Mouse (Mus musculus): ENCODE measurements at regions not wholly inside any gene's neighbourhood (a gene's known extent, or its start where the extent isn't known, plus 50 kb on each side); places are given as distances from the start of the nearest gene placed in this dataset.

GRCm38 (mm10) chr12:71370091-71370490 is 60.4 kb downstream of the Dact1 start:
- Histone ChIP-seq H3K9me3 (no peaks in the 10 kb centered on the region), H3K4me2 (replicated peaks) (no peak overlapping the region), H3K27me3 (no peaks in the 10 kb centered on the region), H3K27ac (no peak overlapping the region), H3K4me3 (no peak overlapping the region), H3K9ac (no peak overlapping the region), H3K4me1 (peaks cover 17% of the 10 kb centered on the region), H3K36me3 (no peaks in the 10 kb centered on the region)
- ATAC-seq (ENCODE audit: insufficient number of reproducible peaks, insufficient read depth, low FRiP score, low TSS enrichment), result no peak
- 56% methylated on average over 5 of the region's 5 CpGs for WGBS

DNA sequence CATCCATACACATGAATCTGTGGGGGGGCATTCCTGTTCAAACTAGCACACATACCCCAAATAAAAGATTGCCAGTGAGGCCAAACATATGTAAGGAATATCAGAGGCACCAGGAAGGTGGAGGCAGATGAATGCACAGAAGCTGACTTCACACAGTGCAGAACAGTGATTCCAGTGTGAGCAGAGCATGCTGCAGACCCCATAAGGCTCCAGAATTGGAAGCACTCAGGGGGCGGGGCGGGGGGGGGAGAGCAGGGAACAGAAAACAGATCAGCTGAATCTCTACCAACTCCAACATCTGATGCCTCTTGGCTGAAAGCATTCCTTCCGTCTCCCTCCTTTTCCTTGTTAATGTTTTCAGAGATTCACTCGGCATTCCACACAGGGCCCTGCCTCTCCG is 62.3 kb downstream of the Dact1 start:
- WGBS, result 51% methylated on average over 5 of the region's 5 CpGs
- Histone ChIP-seq H3K9ac (no peak overlapping the region), H3K27me3 (no peaks in the 10 kb centered on the region), H3K36me3 (no peaks in the 10 kb centered on the region), H3K4me1 (peaks cover 17% of the 10 kb centered on the region), H3K27ac (no peak overlapping the region), H3K4me2 (replicated peaks) (no peak overlapping the region), H3K4me3 (no peak overlapping the region), H3K9me3 (no peaks in the 10 kb centered on the region)
- ATAC-seq (ENCODE audit: insufficient number of reproducible peaks, insufficient read depth, low FRiP score, low TSS enrichment), result no peak

DNA sequence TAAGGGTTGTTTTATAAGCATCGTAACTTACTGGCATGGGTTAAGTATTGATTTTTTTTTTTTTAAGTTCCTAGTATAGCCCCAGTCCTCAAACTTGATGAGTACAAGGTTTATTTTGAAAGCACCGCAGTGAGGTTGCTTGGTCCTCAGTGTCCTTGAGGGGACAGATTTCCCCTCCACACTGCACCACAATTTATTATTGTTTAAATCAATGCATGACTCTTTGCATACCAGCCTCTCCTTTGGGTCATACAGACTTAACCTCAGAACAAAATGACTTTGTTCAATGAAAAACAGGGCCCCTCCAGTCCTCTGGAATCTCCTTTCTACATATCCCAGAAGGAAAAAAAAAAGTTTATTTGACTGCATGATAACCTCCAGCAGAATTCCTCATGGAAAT is 63.9 kb downstream of the Dact1 start:
- ATAC-seq (ENCODE audit: insufficient number of reproducible peaks, insufficient read depth, low FRiP score, low TSS enrichment), result no peak
- H3K9me3 ChIP-seq, result no peaks in the 10 kb centered on the region
- H3K27ac ChIP-seq, result no peak overlapping the region
- peaks cover 17% of the 10 kb centered on the region for H3K4me1 ChIP-seq
- 33% methylated on average over 2 of the region's 2 CpGs for WGBS
- no peak overlapping the region for H3K9ac ChIP-seq
- no peaks in the 10 kb centered on the region for H3K36me3 ChIP-seq
- H3K4me2 ChIP-seq (replicated peaks), result no peak overlapping the region
- H3K4me3 ChIP-seq, result no peak overlapping the region
- H3K27me3 ChIP-seq, result no peaks in the 10 kb centered on the region

DNA sequence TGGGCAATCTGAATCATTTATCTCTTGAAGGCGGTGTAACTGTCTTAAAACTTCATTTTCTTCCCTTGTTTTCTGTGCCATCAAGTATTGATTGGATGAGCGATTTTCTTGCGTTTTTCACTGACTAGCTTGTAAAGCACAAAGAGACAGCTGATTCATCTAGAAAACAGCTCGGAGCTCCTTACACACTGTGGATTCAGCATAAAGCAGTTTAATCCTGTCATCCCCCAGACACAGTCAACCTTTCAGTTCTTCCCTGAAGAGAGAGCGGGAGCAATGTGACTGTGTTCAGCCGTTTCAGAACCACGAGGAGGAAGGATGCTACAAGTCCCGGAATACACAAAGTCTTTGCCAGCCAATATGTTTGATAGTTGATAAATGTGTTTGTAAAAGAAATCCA is 66.8 kb downstream of the Dact1 start:
- Histone ChIP-seq H3K9me3 (no peaks in the 10 kb centered on the region), H3K4me1 (peaks cover 13% of the 10 kb centered on the region), H3K4me2 (replicated peaks) (no peak overlapping the region), H3K9ac (no peak overlapping the region), H3K27ac (no peak overlapping the region), H3K36me3 (no peaks in the 10 kb centered on the region), H3K4me3 (no peak overlapping the region), H3K27me3 (no peaks in the 10 kb centered on the region)
- WGBS, result 70% methylated on average over 8 of the region's 8 CpGs
- ATAC-seq (ENCODE audit: insufficient number of reproducible peaks, insufficient read depth, low FRiP score, low TSS enrichment), result no peak

- Histone ChIP-seq H3K9ac (no peak overlapping the region), H3K4me1 (peaks cover 11% of the 10 kb centered on the region), H3K4me2 (replicated peaks) (no peak overlapping the region), H3K4me3 (no peak overlapping the region), H3K9me3 (no peaks in the 10 kb centered on the region), H3K27me3 (no peaks in the 10 kb centered on the region), H3K27ac (no peak overlapping the region), H3K36me3 (no peaks in the 10 kb centered on the region)
- 61% methylated on average over 9 of the region's 9 CpGs for WGBS
- ATAC-seq (ENCODE audit: insufficient number of reproducible peaks, insufficient read depth, low FRiP score, low TSS enrichment), result no peak
These were observed 67.3 kb downstream of the Dact1 start for GRCm38 (mm10) chr12:71376966-71377365.

DNA sequence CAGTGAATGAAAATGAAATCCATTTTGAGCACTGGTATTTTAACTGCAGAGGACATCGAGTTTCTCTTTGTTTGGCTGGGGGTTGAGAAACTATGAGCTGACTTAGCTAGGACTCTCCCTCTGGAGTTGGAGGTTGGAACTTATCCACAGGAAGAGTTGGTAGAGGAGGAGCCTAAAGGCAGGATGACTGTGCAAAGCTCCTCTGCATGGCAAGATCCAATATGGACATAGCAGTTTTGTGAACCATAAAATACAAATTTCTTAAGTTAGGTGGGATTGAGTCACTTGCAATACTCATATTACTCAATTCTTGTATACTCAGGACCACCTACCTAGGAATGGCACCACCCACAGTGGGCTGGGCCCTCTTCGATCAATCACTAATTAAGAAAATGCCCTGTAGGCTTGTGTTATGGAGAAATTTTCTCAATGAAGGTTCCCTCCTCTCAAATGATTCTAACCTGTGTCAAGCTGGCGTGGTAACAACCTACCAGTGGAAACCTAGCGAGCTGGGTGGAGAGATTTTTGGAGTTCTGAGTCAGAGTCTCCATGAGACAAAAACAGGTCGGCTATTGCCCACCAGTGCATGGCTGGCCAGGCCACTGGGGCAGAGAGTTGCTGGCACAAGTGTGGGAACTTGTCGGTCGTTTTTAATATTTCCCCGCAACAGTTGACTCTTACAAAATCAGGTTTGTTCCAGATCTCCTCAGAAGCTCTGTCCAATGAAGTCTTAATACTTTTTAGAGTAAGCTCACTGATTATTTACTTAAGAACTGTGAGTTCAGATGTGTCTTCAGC is 70.1 kb downstream of the Dact1 start:
- no peak overlapping the region for H3K4me2 ChIP-seq (replicated peaks)
- H3K4me1 ChIP-seq, result no peaks in the 10 kb centered on the region
- no peak overlapping the region for H3K27ac ChIP-seq
- H3K4me3 ChIP-seq, result no peak overlapping the region
- no peaks in the 10 kb centered on the region for H3K27me3 ChIP-seq
- no peaks in the 10 kb centered on the region for H3K9me3 ChIP-seq
- WGBS, result 83% methylated on average over 8 of the region's 8 CpGs
- no peak for ATAC-seq (ENCODE audit: insufficient number of reproducible peaks, insufficient read depth, low FRiP score, low TSS enrichment)
- no peaks in the 10 kb centered on the region for H3K36me3 ChIP-seq
- no peak overlapping the region for H3K9ac ChIP-seq

GRCm38 (mm10) chr12:71380424-71380761 is 70.7 kb downstream of the Dact1 start:
- no peaks in the 10 kb centered on the region for H3K36me3 ChIP-seq
- no peak overlapping the region for H3K9ac ChIP-seq
- WGBS, result 84% methylated on average over 3 of the region's 3 CpGs
- no peaks in the 10 kb centered on the region for H3K4me1 ChIP-seq
- no peak overlapping the region for H3K27ac ChIP-seq
- no peak for ATAC-seq (ENCODE audit: insufficient number of reproducible peaks, insufficient read depth, low FRiP score, low TSS enrichment)
- H3K4me2 ChIP-seq (replicated peaks), result no peak overlapping the region
- no peak overlapping the region for H3K4me3 ChIP-seq
- H3K9me3 ChIP-seq, result no peaks in the 10 kb centered on the region
- no peaks in the 10 kb centered on the region for H3K27me3 ChIP-seq

- WGBS, result 73% methylated on average over 3 of the region's 3 CpGs
- Histone ChIP-seq H3K9ac (no peak overlapping the region), H3K4me2 (replicated peaks) (no peak overlapping the region), H3K27ac (no peak overlapping the region), H3K36me3 (no peaks in the 10 kb centered on the region), H3K4me3 (no peak overlapping the region), H3K4me1 (no peaks in the 10 kb centered on the region), H3K9me3 (no peaks in the 10 kb centered on the region), H3K27me3 (no peaks in the 10 kb centered on the region)
- no peak for ATAC-seq (ENCODE audit: insufficient number of reproducible peaks, insufficient read depth, low FRiP score, low TSS enrichment)
These were observed 76.6 kb downstream of the Dact1 start for GRCm38 (mm10) chr12:71386251-71386650.

DNA sequence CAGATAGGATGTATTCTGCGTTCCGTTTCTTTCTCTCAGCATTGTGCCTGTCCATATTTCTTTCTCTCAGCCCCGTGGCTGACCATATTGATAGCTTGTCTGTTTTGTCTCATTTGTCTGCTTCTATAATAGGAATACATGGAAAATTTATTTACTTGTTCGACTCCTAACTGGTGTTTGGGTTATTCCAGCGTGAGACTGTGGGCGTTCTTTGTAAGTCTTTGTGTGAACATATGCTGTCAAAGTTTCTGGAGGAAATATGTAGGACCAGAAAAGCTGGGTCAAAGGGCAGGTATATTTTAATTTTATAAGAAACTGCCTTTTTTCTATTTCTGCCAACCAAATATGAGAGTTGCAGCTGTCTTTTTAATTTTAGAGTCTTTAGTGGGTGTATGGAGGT is 81.8 kb downstream of the Dact1 start:
- no peaks in the 10 kb centered on the region for H3K27me3 ChIP-seq
- H3K9ac ChIP-seq, result no peak overlapping the region
- H3K4me1 ChIP-seq, result no peaks in the 10 kb centered on the region
- WGBS, result 72% methylated on average over 6 of the region's 6 CpGs
- H3K4me3 ChIP-seq, result no peak overlapping the region
- no peak for ATAC-seq (ENCODE audit: insufficient number of reproducible peaks, insufficient read depth, low FRiP score, low TSS enrichment)
- no peaks in the 10 kb centered on the region for H3K36me3 ChIP-seq
- no peaks in the 10 kb centered on the region for H3K9me3 ChIP-seq
- H3K27ac ChIP-seq, result no peak overlapping the region
- H3K4me2 ChIP-seq (replicated peaks), result no peak overlapping the region

DNA sequence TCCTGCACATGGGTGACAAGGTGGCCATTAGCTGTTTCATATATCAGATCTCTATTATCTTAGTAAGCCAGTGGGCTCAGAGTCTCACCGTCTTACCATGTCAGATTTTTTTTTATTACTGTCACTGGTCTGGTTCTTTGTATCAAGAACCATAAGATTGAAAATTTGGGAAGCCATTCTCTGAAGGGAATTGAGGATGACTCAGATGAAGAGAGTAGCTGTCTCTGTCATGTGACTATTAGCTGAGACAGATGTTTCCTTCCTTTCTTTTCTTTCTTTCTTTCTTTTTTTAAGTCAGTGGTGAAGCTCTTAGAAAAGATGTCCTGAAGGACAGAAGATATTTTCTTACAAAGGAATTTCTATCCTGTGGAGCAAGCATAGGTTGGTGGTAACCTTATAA is 84.1 kb downstream of the Dact1 start:
- H3K4me1 ChIP-seq, result no peaks in the 10 kb centered on the region; the same call in 1 of the 2 replicates
- H3K36me3 ChIP-seq, result no peaks in the 10 kb centered on the region
- no peak overlapping the region for H3K27ac ChIP-seq
- ATAC-seq (ENCODE audit: insufficient number of reproducible peaks, insufficient read depth, low FRiP score, low TSS enrichment), result no peak
- no peak overlapping the region for H3K9ac ChIP-seq
- no peaks in the 10 kb centered on the region for H3K27me3 ChIP-seq
- H3K9me3 ChIP-seq, result no peaks in the 10 kb centered on the region
- WGBS, result 98% methylated on average over 1 of the region's 1 CpGs
- no peak overlapping the region for H3K4me2 ChIP-seq (replicated peaks)
- no peak overlapping the region for H3K4me3 ChIP-seq

- Histone ChIP-seq H3K4me2 (replicated peaks) (no peak overlapping the region), H3K9ac (no peak overlapping the region), H3K4me1 (peaks cover 9% of the 10 kb centered on the region; the same call in 1 of the 2 replicates), H3K36me3 (no peaks in the 10 kb centered on the region), H3K27me3 (no peaks in the 10 kb centered on the region), H3K4me3 (no peak overlapping the region), H3K27ac (no peak overlapping the region), H3K9me3 (no peaks in the 10 kb centered on the region)
- 91% methylated on average over 7 of the region's 7 CpGs for WGBS
- no peak for ATAC-seq (ENCODE audit: insufficient number of reproducible peaks, insufficient read depth, low FRiP score, low TSS enrichment)
These were observed 87.8 kb downstream of the Dact1 start for GRCm38 (mm10) chr12:71397456-71397855.

DNA sequence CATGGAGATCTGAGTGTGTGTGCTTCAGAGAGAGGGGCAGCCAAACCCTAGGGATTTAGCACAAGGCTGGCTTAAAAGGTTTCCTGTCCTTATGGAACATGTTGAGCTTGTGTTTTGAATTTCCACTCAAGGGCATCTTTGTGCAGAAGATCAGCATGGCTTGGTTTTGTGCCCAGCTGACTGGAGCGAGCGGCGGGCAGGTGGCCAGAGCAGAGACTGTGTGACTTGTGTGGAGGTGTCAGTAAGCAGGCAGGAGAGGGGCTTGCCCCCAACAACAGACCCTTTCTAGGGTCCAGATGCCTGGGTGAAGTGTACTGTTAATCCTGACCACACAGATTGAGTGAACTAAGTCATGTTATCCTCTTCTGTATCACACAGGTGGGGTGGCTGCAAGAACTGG is 89.0 kb downstream of the Dact1 start:
- H3K4me1 ChIP-seq, result peaks cover 9% of the 10 kb centered on the region; the same call in 1 of the 2 replicates
- H3K9ac ChIP-seq, result no peak overlapping the region
- no peak overlapping the region for H3K27ac ChIP-seq
- no peak overlapping the region for H3K4me2 ChIP-seq (replicated peaks)
- no peak overlapping the region for H3K4me3 ChIP-seq
- no peak for ATAC-seq (ENCODE audit: insufficient number of reproducible peaks, insufficient read depth, low FRiP score, low TSS enrichment)
- no peaks in the 10 kb centered on the region for H3K36me3 ChIP-seq
- WGBS, result 84% methylated on average over 3 of the region's 3 CpGs
- H3K9me3 ChIP-seq, result no peaks in the 10 kb centered on the region
- no peaks in the 10 kb centered on the region for H3K27me3 ChIP-seq
